Mouse (Mus musculus) heart, postnatal 14 days (tissue): ENCODE measurements around the gene Egfl6. TPM values are rescaled to one million over a fixed set of nuclear protein-coding genes. Genes with fewer than 3 reads are reported as not detected.

Experiments used
- DNase-seq, 2 experiments: peaks; one replicate each; pipeline ENCODE4 v3.0.0; 2021 to 2022
- intact Hi-C: fragments of 180-260 bp; cut with DNase I; formaldehyde crosslinking; loops from one replicate; pipeline ENCODE4 v1.15.1; 2025
- total RNA-seq, 2 experiments: library from RNA; stranded (reverse); gene quantifications; 2 replicates each; pipeline ENCODE4 v1.2.3; 2021

Gene Egfl6
- total RNA-seq, 2 experiments from 2014 or later, result 0.48 to 0.49 TPM

GRCm38 (mm10) chrX:166520782-166521181 is 64.7 kb downstream of the Egfl6 start:
- no peak for DNase-seq
- intact Hi-C loops, result no loop called here

- intact Hi-C loops, result loop anchor here (10.0 kb wide), 1 partner anchor 856 kb away; no protein-coding TSS in a partner anchor
- DNase-seq, result peak; percentile 15 to 21
Observed at GRCm38 (mm10) chrX:166518345-166518744, 67.2 kb downstream of the Egfl6 start, which contains the start of gene Tceanc. Gene Tceanc (minus strand): TSS chrX:166518567.

GRCm38 (mm10) chrX:166516631-166517030 is 68.9 kb downstream of the Egfl6 start:
- intact Hi-C loops, result loop anchor here (10.0 kb wide), 1 partner anchor 858 kb away; no protein-coding TSS in a partner anchor

GRCm38 (mm10) chrX:166515923-166516322 is 69.6 kb downstream of the Egfl6 start:
- intact Hi-C loops, result loop anchor here (10.0 kb wide), 1 partner anchor 859 kb away; no protein-coding TSS in a partner anchor

More at GRCm38 (mm10) chrX:166516631-166517030, 68.9 kb downstream of the Egfl6 start:
- DNase-seq, result no peak

GRCm38 (mm10) chrX:166514035-166514434 is 71.5 kb downstream of the Egfl6 start:
- peak in 1 of 2 experiments; percentile 2 for DNase-seq
- intact Hi-C loops, result loop anchor here (5.0 to 10.0 kb wide), 2 partner anchors 72 to 861 kb away; partner anchors contain the start of genes Ofd1 and Trappc2

More at GRCm38 (mm10) chrX:166515923-166516322, 69.6 kb downstream of the Egfl6 start:
- no peak for DNase-seq

GRCm38 (mm10) chrX:166512071-166512470 is 73.4 kb downstream of the Egfl6 start:
- intact Hi-C loops, result loop anchor here (5.0 to 10.0 kb wide), 2 partner anchors 70 to 863 kb away; partner anchors contain the start of genes Ofd1 and Trappc2
- DNase-seq, result no peak

GRCm38 (mm10) chrX:166511107-166511506 is 74.4 kb downstream of the Egfl6 start:
- DNase-seq, result no peak
- intact Hi-C loops, result loop anchor here (5.0 to 10.0 kb wide), 2 partner anchors 69 to 864 kb away; partner anchors contain the start of genes Ofd1 and Trappc2

GRCm38 (mm10) chrX:166509761-166510738 is 75.5 kb downstream of the Egfl6 start:
- intact Hi-C loops, result loop anchor here (5.0 to 10.0 kb wide), 2 partner anchors 68 to 865 kb away; partner anchors contain the start of genes Ofd1 and Trappc2
- DNase-seq, result peak; percentile 93

- no peak for DNase-seq
- intact Hi-C loops, result no loop called here
Observed at GRCm38 (mm10) chrX:166504421-166504820, 81.1 kb downstream of the Egfl6 start.

GRCm38 (mm10) chrX:166499496-166500190 is 85.9 kb downstream of the Egfl6 start:
- intact Hi-C loops, result no loop called here
- DNase-seq, result no peak

- intact Hi-C loops, result no loop called here
- DNase-seq, result peak in 1 of 2 experiments; percentile 4
Observed at GRCm38 (mm10) chrX:166497771-166498170, 87.7 kb downstream of the Egfl6 start.

- DNase-seq, result no peak
Observed at GRCm38 (mm10) chrX:166495052-166495451, 90.5 kb downstream of the Egfl6 start.

GRCm38 (mm10) chrX:166479365-166479983 is 106.0 kb downstream of the Egfl6 start, which contains the start of gene Rab9:
Gene Rab9 (minus strand): TSS chrX:166479867.
- intact Hi-C loops, result no loop called here
- peak; percentile 91 to 92 for DNase-seq

More at GRCm38 (mm10) chrX:166495052-166495451, 90.5 kb downstream of the Egfl6 start:
- intact Hi-C loops, result no loop called here

GRCm38 (mm10) chrX:166478631-166479364 is 106.7 kb downstream of the Egfl6 start:
- peak; percentile 1 to 4 for DNase-seq
- intact Hi-C loops, result no loop called here

GRCm38 (mm10) chrX:166477393-166477792 is 108.1 kb downstream of the Egfl6 start:
- DNase-seq, result no peak
- intact Hi-C loops, result no loop called here
